Mouse (Mus musculus) CH12.LX (cell line): ENCODE data around the gene Man2b2. TPM values are rescaled to one million over a fixed set of nuclear protein-coding genes. Genes with fewer than 3 reads are reported as not detected.

Experiments
- DNase-seq: peaks from one replicate; pipeline ENCODE4 v3.0.0-alpha.2; 2013; ENCODE audit errors: extremely low read depth
- H3K27ac ChIP-seq: 2 replicates; pipeline ENCODE4 v1.5.1; 2012; ENCODE audit warnings: low read depth, mild to moderate bottlenecking, control low read depth, moderate library complexity; ENCODE audit not compliant: insufficient read depth
- H3K27me3 ChIP-seq: replicated peaks from 2 replicates; pipeline ENCODE3; 2012; ENCODE audit warnings: inconsistent platforms
- H3K36me3 ChIP-seq, 2 experiments: replicated peaks in 1 of 2; 2 replicates each; pipeline versions ENCODE3 to v1.6.1; 2012; ENCODE audit warnings: inconsistent platforms in 1 of 2, low read length in 1 of 2, mild to moderate bottlenecking in 1 of 2, mixed read lengths in 1 of 2, moderate library complexity in 1 of 2; ENCODE audit not compliant: control insufficient read depth in 1 of 2, insufficient read depth in 1 of 2
- H3K4me1 ChIP-seq, 2 experiments: 2 replicates each; pipeline ENCODE4 v1.6.1; 2012; ENCODE audit warnings: inconsistent platforms in 1 of 2, moderate library complexity in 1 of 2; ENCODE audit not compliant: insufficient read depth in 2 of 2, control insufficient read depth in 1 of 2
- H3K4me2 ChIP-seq: 2 replicates; pipeline ENCODE4 v1.6.1; 2012; ENCODE audit warnings: low read depth, mild to moderate bottlenecking, control low read depth; ENCODE audit not compliant: poor library complexity, insufficient read depth, severe bottlenecking
- H3K4me3 ChIP-seq, 3 experiments: fragments of 150-350 bp in 1 of 3; sonication (generic) in 1 of 3; replicated peaks in 1 of 3; 2 replicates each; pipeline versions ENCODE3 to v1.5.1; 2011 to 2012; ENCODE audit warnings: low read depth in 2 of 3, low read length in 2 of 3, mild to moderate bottlenecking in 2 of 3, moderate library complexity in 2 of 3, control low read depth in 1 of 3, improper control_type of control experiment in 1 of 3, inconsistent platforms in 1 of 3, mixed read lengths in 1 of 3; ENCODE audit not compliant: poor library complexity in 1 of 3
- H3K79me2 ChIP-seq: replicated peaks from 2 replicates; pipeline ENCODE4 v1.6.1; 2012; ENCODE audit warnings: mild to moderate bottlenecking, moderate library complexity; ENCODE audit not compliant: control insufficient read depth, poor library complexity, insufficient read depth, severe bottlenecking; ENCODE audit errors: extremely low read depth
- H3K9ac ChIP-seq: 2 replicates; pipeline ENCODE4 v1.6.1; 2012; ENCODE audit warnings: low read depth, mild to moderate bottlenecking, control low read depth, moderate library complexity; ENCODE audit not compliant: insufficient read depth
- H3K9me3 ChIP-seq: replicated peaks from 2 replicates; pipeline ENCODE3; 2012; ENCODE audit warnings: low read length, inconsistent platforms, mixed read lengths
- CHD1 ChIP-seq: IDR thresholded peaks from 2 replicates; pipeline ENCODE4 v1.6.1; 2012; ENCODE audit warnings: low read depth, low read length, improper control_type of control experiment, inconsistent platforms
- E2F4 ChIP-seq: IDR thresholded peaks from 2 replicates; pipeline ENCODE4 v1.6.1; 2011; ENCODE audit warnings: low read depth, low read length, improper control_type of control experiment; ENCODE audit not compliant: insufficient replicate concordance
- ELF1 ChIP-seq: IDR thresholded peaks from 2 replicates; pipeline ENCODE4 v1.6.1; 2014; ENCODE audit warnings: low read depth, mild to moderate bottlenecking, inconsistent platforms, low read length, improper control_type of control experiment
- EP300 ChIP-seq: IDR thresholded peaks from 2 replicates; pipeline ENCODE4 v1.6.1; 2011; ENCODE audit warnings: low read length, improper control_type of control experiment
- ETS1 ChIP-seq: conservative IDR thresholded peaks from 2 replicates; pipeline ENCODE4 v1.6.1; 2012; ENCODE audit warnings: low read depth, mild to moderate bottlenecking, inconsistent platforms, low read length, improper control_type of control experiment, moderate library complexity
- GABPA ChIP-seq: IDR thresholded peaks from 2 replicates; pipeline ENCODE4 v1.6.1; 2012; ENCODE audit warnings: low read depth, low read length, improper control_type of control experiment, inconsistent platforms; ENCODE audit not compliant: insufficient replicate concordance
- IRF4 ChIP-seq: IDR thresholded peaks from 2 replicates; pipeline ENCODE4 v1.6.1; 2014; ENCODE audit warnings: low read depth, mild to moderate bottlenecking, inconsistent platforms, low read length, improper control_type of control experiment
- JUND ChIP-seq: conservative IDR thresholded peaks from 2 replicates; pipeline ENCODE4 v1.6.1; 2011; ENCODE audit warnings: low read depth, low read length, improper control_type of control experiment
- MAFK ChIP-seq: IDR thresholded peaks from 2 replicates; pipeline ENCODE4 v1.6.1; 2011; ENCODE audit warnings: low read length, improper control_type of control experiment; ENCODE audit not compliant: insufficient replicate concordance
- MAX ChIP-seq: IDR thresholded peaks from 2 replicates; pipeline ENCODE4 v1.6.1; 2011; ENCODE audit warnings: low read length, improper control_type of control experiment
- MAZ ChIP-seq: IDR thresholded peaks from 2 replicates; pipeline ENCODE4 v1.6.1; 2012; ENCODE audit warnings: low read depth, mild to moderate bottlenecking, inconsistent platforms, low read length, improper control_type of control experiment, moderate library complexity
- MEF2A ChIP-seq: IDR thresholded peaks from 2 replicates; pipeline ENCODE4 v1.6.1; 2014; ENCODE audit warnings: low read depth, mild to moderate bottlenecking, inconsistent platforms, low read length, improper control_type of control experiment, borderline replicate concordance
- NELFE ChIP-seq: IDR thresholded peaks from 2 replicates; pipeline ENCODE4 v1.6.1; 2011; ENCODE audit warnings: low read depth, low read length, improper control_type of control experiment
- NRF1 ChIP-seq: IDR thresholded peaks from 2 replicates; pipeline ENCODE4 v1.6.1; 2014; ENCODE audit warnings: low read depth, mild to moderate bottlenecking, inconsistent platforms, low read length, improper control_type of control experiment, moderate library complexity
- PAX5 ChIP-seq: IDR thresholded peaks from 2 replicates; pipeline ENCODE4 v1.6.1; 2012; ENCODE audit warnings: low read length, inconsistent platforms, mixed read lengths
- SMC3 ChIP-seq: IDR thresholded peaks from 2 replicates; pipeline ENCODE4 v1.6.1; 2011; ENCODE audit warnings: low read depth, low read length, improper control_type of control experiment
- TBP ChIP-seq: conservative IDR thresholded peaks from 2 replicates; pipeline ENCODE4 v1.6.1; 2011; ENCODE audit warnings: low read depth, low read length, improper control_type of control experiment
- TCF12 ChIP-seq: IDR thresholded peaks from 2 replicates; pipeline ENCODE4 v1.6.1; 2014; ENCODE audit warnings: low read depth, mild to moderate bottlenecking, inconsistent platforms, low read length, improper control_type of control experiment
- UBTF ChIP-seq: IDR thresholded peaks from 2 replicates; pipeline ENCODE4 v1.6.1; 2012; ENCODE audit warnings: low read depth, mild to moderate bottlenecking, inconsistent platforms, low read length, improper control_type of control experiment, moderate library complexity
- USF1 ChIP-seq: IDR thresholded peaks from 2 replicates; pipeline ENCODE4 v1.6.1; 2014; ENCODE audit warnings: low read depth, mild to moderate bottlenecking, inconsistent platforms, low read length, improper control_type of control experiment
- USF2 ChIP-seq: conservative IDR thresholded peaks from 2 replicates; pipeline ENCODE4 v1.6.1; 2011; ENCODE audit warnings: low read depth, low read length, improper control_type of control experiment
- ZC3H11A ChIP-seq: IDR thresholded peaks from 2 replicates; pipeline ENCODE4 v1.6.1; 2012; ENCODE audit warnings: low read depth, mild to moderate bottlenecking, inconsistent platforms, low read length, improper control_type of control experiment
- ZKSCAN1 ChIP-seq: IDR thresholded peaks from 2 replicates; pipeline ENCODE4 v1.6.1; 2012; ENCODE audit warnings: low read depth, inconsistent platforms, low read length, improper control_type of control experiment, borderline replicate concordance
- dilution Hi-C: fragments of 300-500 bp; cut with MboI; formaldehyde crosslinking; loops from 2 replicates; pipeline ENCODE4 v1.14.3; 2020; ENCODE audit warnings: low sequenced_read_pairs; ENCODE audit not compliant: extremely low pct_unique_long_range_greater_than_20kb, extremely low pct_ligation_motif_present
- in situ Hi-C: fragments of 300-500 bp; cut with MboI; formaldehyde crosslinking; loops from 3 replicates; pipeline ENCODE4 v1.14.3; 2019; ENCODE audit warnings: low sequenced_read_pairs, low pct_ligation_motif_present, low pct_unique_long_range_greater_than_20kb, mixed read lengths
- polyA plus RNA-seq: library from polyadenylated mRNA; unstranded; fragments of >175 nt; gene quantifications from 2 replicates; pipeline ENCODE4 v1.2.1, GENCODE M21; 2012; ENCODE audit warnings: low read depth; ENCODE audit not compliant: insufficient read length
- total RNA-seq, 2 experiments: library from RNA; depleted of rRNA; stranded (reverse); fragments of 300-350 nt in 1 of 2; fragments of >200 nt in 1 of 2; gene quantifications; 2 replicates each; pipeline ENCODE4 v1.2.3; 2012 to 2014

The Man2b2 gene
- total and polyA plus RNA-seq, 3 experiments: 11.9 to 39.4 (median 29.9) TPM

- Histone ChIP-seq H3K4me2 (no peak overlapping the region), H3K9me3 (peaks cover 29% of the 10 kb centered on the region), H3K27me3 (peaks cover 3% of the 10 kb centered on the region), H3K79me2 (no peaks in the 10 kb centered on the region), H3K4me3 (no peak overlapping the region), H3K36me3 (no peaks in the 10 kb centered on the region), H3K4me1 (peaks cover 0 to 7% of the 10 kb centered on the region in 2 experiments; a peak in 2 of 4 replicates), H3K27ac (no peak overlapping the region), H3K9ac (no peak overlapping the region)
- dilution Hi-C loops: no loop called here
- in situ Hi-C loops: no loop called here
- no peak for DNase-seq
- TF ChIP-seq PAX5 (no peak), E2F4 (no peak), GABPA (no peak), NELFE (no peak), TBP (no peak), USF1 (no peak), ELF1 (no peak), MAX (no peak), TCF12 (no peak)
These were observed 50.9 kb downstream of the Man2b2 start for GRCm38 (mm10) chr5:36779512-36779911.

- Histone ChIP-seq H3K27me3 (peaks cover 1% of the 10 kb centered on the region), H3K4me1 (peaks cover 0 to 7% of the 10 kb centered on the region in 2 experiments; a peak in 2 of 4 replicates), H3K9me3 (peaks cover 24% of the 10 kb centered on the region), H3K4me3 (no peak overlapping the region), H3K4me2 (no peak overlapping the region), H3K27ac (no peak overlapping the region), H3K36me3 (no peaks in the 10 kb centered on the region), H3K9ac (no peak overlapping the region), H3K79me2 (no peaks in the 10 kb centered on the region)
- TF ChIP-seq ELF1 (no peak), JUND (no peak), E2F4 (no peak), UBTF (no peak), MAZ (no peak), MAX (no peak), ZKSCAN1 (no peak), EP300 (no peak), TCF12 (no peak), CHD1 (no peak), NRF1 (no peak), SMC3 (no peak), MEF2A (no peak), USF2 (no peak), NELFE (no peak), MAFK (no peak), ZC3H11A (no peak), USF1 (no peak), IRF4 (no peak), ETS1 (no peak)
- in situ Hi-C loops (no loop called here), dilution Hi-C loops (no loop called here)
- no peak for DNase-seq
These were observed 51.6 kb downstream of the Man2b2 start for GRCm38 (mm10) chr5:36778901-36779300.
